Mouse (Mus musculus) embryonic facial prominence, embryonic 11.5 days (tissue): ENCODE results near the gene Dnaaf1. TPM values are rescaled to one million over a fixed set of nuclear protein-coding genes. Genes with fewer than 3 reads are reported as not detected.
A peak's percentile ranks its signal among the peaks of the same experiment; 100 is the strongest.

Experiments
- ATAC-seq: fragments of 200-750 bp; cut with Nextera tagmentation; replicated peaks from 2 replicates; pipeline ENCODE4 v1.8.0; 2017; ENCODE audit warnings: low read depth; ENCODE audit not compliant: insufficient number of reproducible peaks, low FRiP score, low TSS enrichment
- DNase-seq: peaks from one replicate; pipeline ENCODE4 v3.0.0-alpha.2; 2015; ENCODE audit warnings: low spot score
- H3K27ac ChIP-seq: fragments of 300-500 bp; sonication (generic); replicated peaks from 2 replicates; pipeline ENCODE4 v1.5.1; 2014; ENCODE audit warnings: mild to moderate bottlenecking, low read depth, low read length, control low read depth
- H3K27me3 ChIP-seq: fragments of 300-500 bp; sonication (generic); 2 replicates; pipeline ENCODE4 v1.6.1; 2014; ENCODE audit warnings: mild to moderate bottlenecking, low read length, moderate library complexity, mixed read lengths; ENCODE audit not compliant: control insufficient read depth, insufficient read depth
- H3K36me3 ChIP-seq: fragments of 300-500 bp; sonication (generic); replicated peaks from 2 replicates; pipeline ENCODE4 v1.6.1; 2014; ENCODE audit warnings: low read depth, mild to moderate bottlenecking, low read length, moderate library complexity, mixed read lengths; ENCODE audit not compliant: control insufficient read depth, insufficient read depth
- H3K4me1 ChIP-seq: fragments of 300-500 bp; sonication (generic); 2 replicates; pipeline ENCODE4 v1.6.1; 2014; ENCODE audit warnings: low read length, mixed read lengths; ENCODE audit not compliant: control insufficient read depth, insufficient read depth
- H3K4me2 ChIP-seq: fragments of 300-500 bp; sonication (generic); 2 replicates; pipeline ENCODE4 v1.6.1; 2014; ENCODE audit warnings: low read depth, mild to moderate bottlenecking, control low read depth, low read length, moderate library complexity
- H3K4me3 ChIP-seq: fragments of 300-500 bp; sonication (generic); 2 replicates; pipeline ENCODE4 v1.5.1; 2014; ENCODE audit warnings: low read depth, low read length, control low read depth
- H3K9ac ChIP-seq: fragments of 300-500 bp; sonication (generic); replicated peaks from 2 replicates; pipeline ENCODE4 v1.6.1; 2014; ENCODE audit warnings: mild to moderate bottlenecking, control low read depth, low read length
- H3K9me3 ChIP-seq: fragments of 300-500 bp; sonication (generic); replicated peaks from 2 replicates; pipeline ENCODE4 v1.6.1; 2016; ENCODE audit warnings: mild to moderate bottlenecking, low read length, inconsistent platforms, mixed read lengths; ENCODE audit not compliant: control insufficient read depth
- WGBS: fragments of 180-500 bp; shearing (Covaris S2); extraction: QIAGEN DNeasy Blood & Tissue Kit; methylation state at CpG from one replicate; pipeline ENCODE4 v1.1.7; 2014; 5-methylcytosine and 5-hydroxymethylcytosine counted together
- polyA plus RNA-seq: library from polyadenylated mRNA; unstranded; fragments of >200 nt; fragmentation: Nextera tagmentation; extraction: Ambion mirVana; gene quantifications from 2 replicates; pipeline ENCODE4 v1.2.1, GENCODE M21; 2014

Gene Dnaaf1
- polyA plus RNA-seq, 1 experiment from 2014 or later = not detected

- 94% methylated on average over 4 of the region's 4 CpGs for WGBS
- H3K9ac ChIP-seq = no peak overlapping the region
- no peak for ATAC-seq
These were observed 28.7 kb downstream of the Dnaaf1 start for GRCm38 (mm10) chr8:119603771-119604170.

DNA sequence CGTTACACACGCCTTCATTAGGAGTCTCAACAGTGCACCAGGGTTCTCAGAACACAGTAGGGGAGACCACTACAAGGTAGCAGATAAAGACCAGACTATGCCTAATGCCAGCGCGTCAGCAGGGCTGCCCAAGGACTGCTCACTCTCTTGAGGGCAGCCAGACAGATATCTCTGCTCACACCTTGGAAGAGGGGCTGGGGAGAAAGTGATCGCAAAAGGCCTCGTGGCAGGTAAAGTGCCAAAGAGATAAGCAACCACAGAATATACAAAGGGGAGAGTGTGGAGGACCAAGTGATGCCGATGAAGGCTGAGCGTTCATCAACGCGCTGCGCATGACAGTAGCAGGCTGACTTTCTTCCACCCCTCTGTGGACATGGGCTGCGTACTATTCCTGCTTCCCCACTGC, 29.4 kb downstream of the Dnaaf1 start:
- H3K36me3 ChIP-seq = 0 out of 2 replicates have a peak, but pooled peaks cover 3% of the 10 kb centered on the region
- peak overlapping the region; percentile 73 for H3K4me2 ChIP-seq
- H3K9me3 ChIP-seq = no peaks in the 10 kb centered on the region
- peak overlapping the region; percentile 83 for H3K9ac ChIP-seq
- ATAC-seq (no peak; the same call in 1 of the 2 replicates), DNase-seq (no peak)
- H3K27ac ChIP-seq = no peak overlapping the region
- WGBS = 44% methylated on average over 12 of the region's 12 CpGs
- H3K4me3 ChIP-seq = peak overlapping the region; percentile 78
- H3K4me1 ChIP-seq = peaks cover 7% of the 10 kb centered on the region
- H3K27me3 ChIP-seq = no peaks in the 10 kb centered on the region

More at GRCm38 (mm10) chr8:119603771-119604170, 28.7 kb downstream of the Dnaaf1 start:
- no peak for DNase-seq
- H3K4me2 ChIP-seq = peak overlapping the region; percentile 73; the same call in 1 of the 2 replicates
- peak overlapping the region; percentile 78; the same call in 1 of the 2 replicates for H3K4me3 ChIP-seq
- no peaks in the 10 kb centered on the region for H3K9me3 ChIP-seq
- peaks cover 7% of the 10 kb centered on the region for H3K4me1 ChIP-seq
- H3K36me3 ChIP-seq = peaks cover 3% of the 10 kb centered on the region; the same call in 1 of the 2 replicates
- no peak overlapping the region for H3K27ac ChIP-seq
- no peaks in the 10 kb centered on the region for H3K27me3 ChIP-seq

GRCm38 (mm10) chr8:119604996-119605395, 30.0 kb downstream of the Dnaaf1 start, which contains the start of gene Taf1c:
Gene Taf1c, minus strand, starts transcription at chr8:119605222.
- Histone ChIP-seq H3K9ac (peak within 1 kb of the TSS; percentile 83), H3K27me3 (no peaks in the 10 kb centered on the region), H3K27ac (no peak within 1 kb of the TSS), H3K4me2 (peak within 1 kb of the TSS; percentile 73), H3K4me1 (peaks cover 7% of the 10 kb centered on the region), H3K36me3 (0 out of 2 replicates have a peak, but pooled peaks cover 3% of the 10 kb centered on the region), H3K4me3 (peak within 1 kb of the TSS; percentile 78), H3K9me3 (no peaks in the 10 kb centered on the region)
- 1% methylated on average over 23 of the region's 23 CpGs for WGBS
- ATAC-seq = peak; percentile 42; the same call in 1 of the 2 replicates
- peak; percentile 96 for DNase-seq

- no peaks in the 10 kb centered on the region for H3K36me3 ChIP-seq
- ATAC-seq = no peak
These were observed 31.2 kb downstream of the Dnaaf1 start for GRCm38 (mm10) chr8:119606224-119606623.

GRCm38 (mm10) chr8:119612471-119612870, 37.4 kb downstream of the Dnaaf1 start, which contains the start of gene Adad2:
Gene Adad2, plus strand, starts transcription at chr8:119612747.
- WGBS = 83% methylated on average over 26 of the region's 26 CpGs
- H3K27me3 ChIP-seq = no peaks in the 10 kb centered on the region
- no peaks in the 10 kb centered on the region for H3K36me3 ChIP-seq
- no peaks in the 10 kb centered on the region for H3K4me1 ChIP-seq
- ATAC-seq (no peak), DNase-seq (no peak)
- no peak within 1 kb of the TSS for H3K27ac ChIP-seq
- H3K9ac ChIP-seq = no peak within 1 kb of the TSS
- no peak within 1 kb of the TSS for H3K4me2 ChIP-seq
- H3K9me3 ChIP-seq = no peaks in the 10 kb centered on the region
- no peak within 1 kb of the TSS for H3K4me3 ChIP-seq

More at GRCm38 (mm10) chr8:119606224-119606623, 31.2 kb downstream of the Dnaaf1 start:
- Histone ChIP-seq H3K27me3 (no peaks in the 10 kb centered on the region), H3K9ac (no peak overlapping the region), H3K4me3 (no peak overlapping the region), H3K27ac (no peak overlapping the region), H3K4me2 (no peak overlapping the region), H3K9me3 (no peaks in the 10 kb centered on the region), H3K4me1 (peaks cover 7% of the 10 kb centered on the region)
- WGBS = 84% methylated on average over 2 of the region's 2 CpGs
- no peak for DNase-seq

GRCm38 (mm10) chr8:119615096-119615495, 40.1 kb downstream of the Dnaaf1 start:
- Histone ChIP-seq H3K36me3 (no peaks in the 10 kb centered on the region), H3K9ac (no peak overlapping the region), H3K4me3 (no peak overlapping the region), H3K4me1 (no peaks in the 10 kb centered on the region), H3K27ac (no peak overlapping the region), H3K4me2 (no peak overlapping the region), H3K9me3 (no peaks in the 10 kb centered on the region), H3K27me3 (no peaks in the 10 kb centered on the region)
- 74% methylated on average over 14 of the region's 14 CpGs for WGBS
- no peak for DNase-seq
- no peak for ATAC-seq

GRCm38 (mm10) chr8:119616358-119616757, 41.3 kb downstream of the Dnaaf1 start:
- Histone ChIP-seq H3K9me3 (no peaks in the 10 kb centered on the region), H3K27me3 (no peaks in the 10 kb centered on the region), H3K9ac (no peak overlapping the region), H3K4me2 (no peak overlapping the region), H3K27ac (no peak overlapping the region), H3K36me3 (no peaks in the 10 kb centered on the region), H3K4me3 (no peak overlapping the region), H3K4me1 (no peaks in the 10 kb centered on the region)
- 64% methylated on average over 7 of the region's 7 CpGs for WGBS
- ATAC-seq (no peak), DNase-seq (no peak)

DNA sequence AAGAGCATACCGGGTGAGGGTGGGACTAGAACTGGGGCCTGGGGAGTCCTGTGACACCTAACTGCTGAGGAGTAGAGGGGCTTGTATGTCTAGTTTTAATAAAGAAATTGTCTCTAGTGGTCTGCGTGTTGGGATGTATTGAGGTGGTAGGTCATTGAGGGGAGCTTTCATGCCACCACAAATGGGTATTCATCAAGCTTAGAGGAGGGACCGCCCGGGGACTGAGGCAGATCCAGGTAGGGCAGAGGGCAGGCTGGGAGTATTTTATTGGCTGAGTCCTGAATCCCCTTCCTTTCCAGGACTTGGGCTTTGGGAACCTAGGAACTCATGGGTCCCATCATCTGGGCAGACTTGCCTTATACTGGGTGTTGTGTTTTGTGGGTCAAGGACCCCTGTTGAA, 41.8 kb downstream of the Dnaaf1 start:
- DNase-seq (no peak), ATAC-seq (no peak)
- no peak overlapping the region for H3K4me3 ChIP-seq
- no peaks in the 10 kb centered on the region for H3K36me3 ChIP-seq
- H3K27ac ChIP-seq = no peak overlapping the region
- WGBS = 88% methylated on average over 4 of the region's 4 CpGs
- no peaks in the 10 kb centered on the region for H3K4me1 ChIP-seq
- H3K9ac ChIP-seq = no peak overlapping the region
- no peak overlapping the region for H3K4me2 ChIP-seq
- no peaks in the 10 kb centered on the region for H3K27me3 ChIP-seq
- H3K9me3 ChIP-seq = no peaks in the 10 kb centered on the region
